Mouse (Mus musculus): ENCODE data around the gene Wnk2. TPM values are rescaled to one million over a fixed set of nuclear protein-coding genes. Genes with fewer than 3 reads are reported as not detected.

Gene Wnk2
- total RNA-seq, 2 experiments from 2014 or later = 112 to 118 TPM

DNA sequence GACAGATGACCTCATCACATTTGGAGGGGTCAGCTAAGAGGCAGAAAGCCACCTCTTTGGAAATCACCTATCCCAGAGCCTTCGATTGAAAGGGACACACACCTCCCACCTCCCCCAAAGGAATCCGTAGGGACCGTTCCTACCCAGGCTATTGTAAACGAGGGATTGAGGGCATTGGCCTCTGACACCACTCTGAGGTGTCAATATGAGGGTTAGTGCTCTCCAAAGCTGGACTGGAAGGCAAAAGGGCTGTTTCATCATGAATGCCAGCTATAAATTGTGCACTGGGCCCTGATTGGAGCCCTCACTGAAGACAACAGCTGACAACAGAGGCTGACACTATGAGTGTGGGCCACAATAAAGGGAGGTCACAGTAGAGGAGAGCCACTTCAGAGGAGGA lies 34.5 kb downstream of the Wnk2 start:
- intact Hi-C loops (cut with DNase I) = no loop called here
- no peak for DNase-seq (ENCODE audit: low spot score in 2 of 2)

DNA sequence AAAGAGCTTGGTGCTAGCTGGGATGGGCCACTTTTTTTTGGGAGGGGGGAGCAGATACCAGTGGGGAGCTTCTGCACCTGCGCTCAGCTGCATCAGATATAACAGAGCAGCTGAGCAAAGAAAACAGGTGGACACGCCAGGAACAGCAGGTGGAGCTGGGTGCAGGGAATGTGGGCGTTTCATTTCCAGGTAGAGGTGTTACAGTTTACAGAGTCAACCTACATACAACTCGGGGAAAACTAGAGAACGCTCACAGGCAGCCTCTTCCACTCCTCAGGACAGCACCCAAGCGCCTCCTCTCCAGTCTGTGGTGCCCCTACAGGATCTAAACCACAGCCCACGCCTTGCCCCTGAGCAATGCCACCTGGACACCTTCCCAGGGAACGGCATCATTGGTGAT lies 35.2 kb downstream of the Wnk2 start:
- no peak for DNase-seq (ENCODE audit: low spot score in 2 of 2)
- intact Hi-C loops (cut with DNase I) = no loop called here

DNA sequence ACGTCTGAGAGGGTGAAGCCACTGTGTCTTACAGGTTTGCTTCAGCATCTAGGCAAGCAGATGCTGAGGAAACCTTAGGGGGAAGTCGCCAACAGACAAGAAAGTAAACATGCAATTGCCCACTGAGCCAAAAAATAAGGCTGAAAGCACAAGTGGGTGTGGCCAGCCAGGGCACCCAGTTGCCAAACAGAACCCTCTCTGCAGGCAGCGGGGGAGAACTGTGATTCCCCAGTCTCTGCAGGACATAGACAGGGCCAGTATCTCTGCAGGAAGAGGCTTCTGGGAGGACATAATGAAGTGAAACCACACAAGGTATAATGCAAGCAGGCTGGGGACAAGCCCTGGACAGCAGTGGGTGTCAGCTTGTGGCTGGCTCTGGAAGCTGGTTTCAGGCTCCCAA lies 38.1 kb downstream of the Wnk2 start:
- DNase-seq (ENCODE audit: low spot score in 2 of 2) = no peak
- intact Hi-C loops (cut with DNase I) = no loop called here

DNA sequence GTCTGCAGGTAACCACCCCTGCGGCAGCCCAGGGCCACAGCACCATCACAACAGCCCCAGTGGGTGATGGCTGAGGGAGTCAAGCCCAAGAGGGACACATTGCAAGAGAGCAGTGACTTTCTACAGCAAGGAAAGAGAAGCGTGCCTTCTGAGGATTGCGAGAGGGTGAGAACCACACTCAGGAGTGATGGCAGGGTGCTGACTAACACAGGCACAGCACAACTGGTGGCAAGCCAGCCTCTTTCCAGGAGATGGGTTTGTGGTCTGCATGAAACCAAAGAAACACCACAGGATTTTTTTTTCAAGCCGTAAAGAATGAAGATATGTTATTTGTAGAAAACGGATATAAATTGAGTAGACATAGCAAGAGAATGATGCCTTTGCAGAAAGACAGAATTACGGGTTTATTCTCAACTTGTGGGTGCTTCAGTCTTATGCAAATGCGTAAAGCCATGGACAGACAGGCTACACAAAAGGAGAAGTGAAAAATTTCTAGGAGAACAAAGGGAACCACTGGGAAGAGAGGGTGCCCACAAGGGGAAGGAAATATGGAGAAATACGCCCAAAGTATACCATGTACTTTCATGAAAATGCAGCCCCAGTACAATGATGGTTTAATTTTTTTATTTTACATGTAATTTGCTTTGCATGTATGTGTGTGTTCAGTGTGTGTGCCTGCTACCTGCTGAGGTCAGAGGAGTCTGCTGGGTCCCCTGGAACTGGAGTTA lies 39.5 kb downstream of the Wnk2 start:
- DNase-seq (ENCODE audit: low spot score in 2 of 2) = no peak
- intact Hi-C loops (cut with DNase I) = no loop called here

DNA sequence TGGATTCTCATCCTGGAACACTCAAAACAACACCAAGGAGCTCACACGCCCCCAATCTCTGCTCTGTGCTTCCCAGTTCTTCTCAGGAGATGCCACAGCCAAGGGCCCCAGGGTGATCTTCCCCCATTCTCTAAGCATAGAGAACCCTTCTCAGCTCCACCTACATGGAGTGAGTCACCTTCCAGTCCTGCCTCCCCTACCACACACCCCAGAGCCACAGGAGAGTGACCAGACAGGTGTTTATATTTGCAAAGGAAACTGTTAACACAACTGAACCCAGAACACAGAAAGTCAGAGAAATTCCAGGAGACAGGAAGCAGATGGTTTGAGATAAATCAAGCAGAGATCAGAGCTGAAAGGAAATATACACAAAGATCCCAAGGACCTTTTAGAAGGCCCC lies 43.9 kb downstream of the Wnk2 start:
- intact Hi-C loops (cut with DNase I) = no loop called here
- no peak for DNase-seq (ENCODE audit: low spot score in 2 of 2)

DNA sequence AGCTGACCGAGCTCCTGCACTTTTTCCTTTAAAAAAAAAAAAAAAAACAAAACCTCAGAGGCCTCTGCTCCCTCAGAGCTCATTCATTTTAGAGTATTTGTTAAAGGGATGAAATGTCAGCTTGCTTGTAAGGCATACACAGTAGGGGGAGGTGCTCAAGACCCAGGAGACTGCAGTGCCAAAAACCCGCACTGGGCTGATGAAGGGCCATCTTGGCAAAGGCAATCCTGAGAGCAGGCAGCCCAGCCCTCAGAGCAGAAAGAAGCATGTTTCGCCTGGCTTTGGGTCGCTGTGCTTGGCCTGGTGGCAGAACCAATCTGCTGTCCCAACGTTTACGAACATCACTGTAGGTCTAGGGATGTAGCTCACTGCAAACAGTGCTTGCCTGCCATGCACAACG lies 44.6 kb downstream of the Wnk2 start:
- DNase-seq (ENCODE audit: low spot score in 2 of 2) = no peak
- intact Hi-C loops (cut with DNase I) = no loop called here

DNA sequence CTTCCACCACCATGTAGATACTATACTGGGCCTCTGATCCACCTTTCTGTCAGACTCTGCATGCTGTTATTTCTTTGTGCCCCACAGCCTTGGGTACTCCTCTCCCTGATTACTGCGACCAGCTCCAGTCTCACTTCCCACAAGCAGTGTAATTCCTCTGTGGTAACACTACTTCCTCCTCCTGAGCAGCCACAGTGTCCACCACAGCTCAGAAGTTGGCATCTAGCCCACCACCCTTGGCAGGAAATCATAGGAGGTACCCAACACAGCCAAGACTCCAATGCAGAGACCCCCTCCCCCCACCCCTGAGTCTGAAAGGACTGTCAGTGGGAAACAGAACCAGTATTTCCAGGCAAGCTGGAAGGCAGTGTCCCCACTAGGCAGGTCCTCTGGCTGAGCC lies 47.4 kb downstream of the Wnk2 start:
- peak; percentile 72 to 75 for DNase-seq (ENCODE audit: low spot score in 2 of 2)
- intact Hi-C loops (cut with DNase I) = no loop called here

DNA sequence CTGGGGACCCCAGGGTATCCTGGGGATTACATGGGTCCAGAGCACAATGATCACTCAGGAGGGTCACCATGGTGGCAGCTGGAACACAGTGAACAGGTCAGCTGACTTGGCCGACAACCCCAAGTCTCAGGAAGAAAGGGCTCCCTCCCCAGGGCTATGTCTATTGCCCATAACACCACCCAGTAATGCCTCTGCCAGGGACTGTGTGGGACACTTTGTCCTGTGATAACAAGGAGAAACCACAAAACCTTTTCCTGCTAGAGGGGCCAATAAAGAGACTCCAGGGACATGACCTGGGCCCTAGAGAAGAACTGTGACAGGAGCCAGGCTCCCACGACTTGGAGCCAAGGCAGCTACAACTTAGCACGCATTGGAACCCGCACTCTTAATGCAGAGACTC lies 51.0 kb downstream of the Wnk2 start:
- intact Hi-C loops (cut with DNase I) = no loop called here
- DNase-seq (ENCODE audit: low spot score in 2 of 2) = peak in 1 of 2 experiments; percentile 33

DNA sequence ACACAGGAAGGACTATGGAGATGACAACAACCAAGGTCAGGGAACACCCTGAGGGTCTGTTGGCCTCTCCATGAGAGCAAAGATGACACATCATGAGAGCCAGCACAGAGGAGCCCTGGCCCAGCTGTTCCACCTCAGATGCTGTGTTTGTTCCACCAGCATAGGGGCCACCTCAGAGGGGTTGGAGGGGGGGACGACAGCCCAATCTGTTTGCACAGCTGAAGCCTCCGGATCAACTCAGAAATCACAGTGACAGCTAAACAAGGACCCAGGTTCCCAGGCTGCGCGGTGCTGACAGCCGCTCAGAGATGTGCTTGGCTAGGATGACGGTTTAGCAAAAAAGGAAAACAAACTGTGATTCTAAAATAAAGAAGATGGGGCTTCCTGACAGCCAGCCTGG lies 53.1 kb downstream of the Wnk2 start:
- intact Hi-C loops (cut with DNase I) = no loop called here
- no peak for DNase-seq (ENCODE audit: low spot score in 2 of 2)

DNA sequence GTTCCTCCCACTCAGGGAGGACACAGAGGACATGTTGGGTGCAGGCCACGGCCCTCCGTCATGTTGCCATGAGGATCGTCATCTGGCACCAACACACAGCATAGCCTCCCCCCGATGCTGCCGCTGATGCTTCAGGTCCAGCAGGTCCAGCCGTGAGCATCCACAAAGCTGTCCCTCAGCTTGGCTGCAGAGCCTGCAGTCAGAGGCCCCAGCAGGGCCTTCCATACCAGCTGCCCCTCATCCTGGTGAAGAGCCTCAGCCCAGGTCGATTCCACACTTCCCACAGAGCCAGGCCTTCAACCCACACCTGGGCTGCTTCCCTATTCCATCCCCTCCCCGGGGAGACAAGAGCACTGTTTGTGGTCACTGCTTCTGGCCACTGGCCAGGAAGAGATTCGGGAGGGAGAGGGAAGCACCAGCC lies 54.3 kb downstream of the Wnk2 start:
- DNase-seq (ENCODE audit: low spot score in 2 of 2) = no peak
- intact Hi-C loops (cut with DNase I) = no loop called here

DNA sequence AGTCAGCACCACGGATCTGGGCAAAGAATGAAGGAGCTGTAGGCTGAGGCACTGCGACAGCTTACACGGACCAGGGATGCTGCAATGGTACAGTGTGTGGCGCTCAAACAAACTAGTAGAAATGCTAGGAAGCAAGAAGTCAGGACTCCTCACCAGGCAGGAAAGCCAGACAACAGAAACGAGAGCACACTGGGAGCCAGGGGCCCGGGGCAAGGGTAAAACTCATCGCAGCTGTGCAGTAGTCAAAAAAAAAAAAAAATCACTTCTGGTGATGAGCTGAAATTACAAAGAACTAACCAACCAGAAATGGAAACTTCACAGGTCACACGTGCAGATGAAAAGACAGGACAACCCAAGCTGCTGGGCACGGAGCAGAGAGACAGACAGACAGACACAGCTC lies 55.2 kb downstream of the Wnk2 start:
- DNase-seq (ENCODE audit: low spot score in 2 of 2) = no peak
- intact Hi-C loops (cut with DNase I) = no loop called here

DNA sequence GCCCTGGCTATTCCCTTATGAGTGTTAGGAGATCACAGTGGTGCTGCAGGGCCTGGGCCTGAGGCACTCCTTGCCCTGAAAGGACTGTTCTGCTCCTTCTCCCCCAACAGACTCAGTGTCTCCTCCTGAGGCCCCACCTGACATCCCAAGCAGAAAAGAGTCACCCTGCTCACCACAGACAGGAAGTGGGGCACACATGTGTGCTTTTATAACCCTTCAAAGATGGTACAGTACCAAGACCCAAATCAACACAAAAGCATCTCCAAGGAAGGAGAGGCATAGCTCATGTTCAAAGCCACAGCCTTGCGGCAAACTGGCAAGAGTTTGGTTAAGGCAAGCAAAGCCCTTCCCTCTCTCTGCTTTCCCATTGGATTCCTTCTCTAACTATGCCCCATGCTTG lies 57.6 kb downstream of the Wnk2 start:
- intact Hi-C loops (cut with DNase I) = no loop called here

DNA sequence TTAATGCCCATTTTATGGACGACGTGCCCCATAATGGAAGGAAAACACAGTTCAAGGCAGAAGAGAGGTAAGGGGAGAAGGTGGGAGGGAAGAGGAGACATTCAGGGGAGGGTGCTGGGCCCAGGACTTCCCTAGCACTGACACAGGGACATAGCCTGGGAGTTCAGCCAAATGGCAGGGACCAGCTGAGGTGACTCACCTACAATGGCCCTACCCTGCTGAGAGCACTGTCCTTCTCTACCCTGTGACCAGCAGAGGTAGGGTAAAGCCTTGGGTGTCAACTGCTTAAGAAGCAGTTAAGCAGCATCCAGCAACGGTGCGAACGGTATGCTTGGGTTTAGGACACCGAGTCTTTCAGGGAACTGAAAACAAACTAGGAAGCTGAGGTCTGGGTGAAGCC lies 58.9 kb downstream of the Wnk2 start:
- DNase-seq (ENCODE audit: low spot score in 2 of 2) = no peak
- intact Hi-C loops (cut with DNase I) = no loop called here

More for the DNA sequence above, 57.6 kb downstream of the Wnk2 start:
- DNase-seq (ENCODE audit: low spot score in 2 of 2) = no peak

DNA sequence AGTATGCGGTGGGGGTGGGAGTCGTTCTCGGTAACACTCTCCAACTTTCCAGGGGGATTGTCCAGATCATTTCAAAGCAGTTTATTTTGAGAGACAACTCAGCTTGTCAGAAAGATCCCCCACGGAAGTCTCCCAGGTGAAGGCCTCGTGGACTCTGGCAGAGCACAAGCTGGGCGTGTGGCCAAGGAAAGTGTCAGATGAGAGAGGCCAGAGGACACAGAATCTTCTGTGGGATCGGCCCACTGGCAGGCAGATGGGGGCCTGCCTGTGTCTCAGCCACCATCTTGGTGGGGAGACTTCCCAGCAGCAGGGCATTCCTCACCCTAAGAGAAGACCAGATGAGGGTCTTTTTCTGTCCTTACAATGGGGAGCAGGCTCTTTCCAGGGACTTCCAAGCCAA lies 60.4 kb downstream of the Wnk2 start:
- intact Hi-C loops (cut with DNase I) = no loop called here

DNA sequence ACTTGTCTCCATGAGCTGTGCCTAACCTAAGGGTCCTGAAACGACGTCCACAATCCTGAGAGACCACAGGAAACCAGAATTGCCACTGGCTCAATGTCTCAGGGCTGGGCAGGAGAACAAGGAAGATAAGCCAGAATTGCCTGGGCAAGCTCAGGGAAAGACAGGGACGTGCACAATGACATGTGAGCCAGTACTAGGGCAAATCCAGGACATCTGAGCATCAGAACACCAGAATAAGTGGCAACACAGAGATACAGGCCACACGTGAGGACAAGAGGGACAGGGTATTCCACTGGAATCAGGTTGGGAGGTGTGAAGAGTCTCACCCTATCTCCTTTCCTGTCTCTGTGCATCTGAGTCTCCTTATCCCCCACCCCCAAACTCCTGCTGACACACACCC lies 61.4 kb downstream of the Wnk2 start:
- intact Hi-C loops (cut with DNase I) = no loop called here
- no peak for DNase-seq (ENCODE audit: low spot score in 2 of 2)

More for the DNA sequence above, 60.4 kb downstream of the Wnk2 start:
- DNase-seq (ENCODE audit: low spot score in 2 of 2) = no peak

DNA sequence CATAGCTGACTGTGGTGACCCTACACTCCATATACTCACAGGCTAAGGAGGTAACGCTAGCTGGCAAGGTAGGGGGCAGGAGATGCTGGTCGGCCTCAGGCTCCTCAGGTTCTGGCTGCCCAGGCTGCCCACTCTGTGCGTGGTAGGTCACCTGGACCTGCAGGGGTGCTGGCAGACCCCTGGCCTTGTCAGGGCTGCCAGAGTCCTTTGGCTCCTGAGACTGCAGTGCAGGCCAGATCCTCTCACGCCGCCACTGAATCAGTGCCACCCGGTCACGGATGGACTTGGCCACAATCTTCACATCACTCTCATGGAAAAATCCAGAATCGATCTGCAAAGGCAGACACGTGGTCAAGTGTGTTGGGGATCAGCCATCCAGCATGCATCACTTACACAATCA lies 62.6 kb downstream of the Wnk2 start:
- intact Hi-C loops (cut with DNase I) = no loop called here
- DNase-seq (ENCODE audit: low spot score in 2 of 2) = no peak

DNA sequence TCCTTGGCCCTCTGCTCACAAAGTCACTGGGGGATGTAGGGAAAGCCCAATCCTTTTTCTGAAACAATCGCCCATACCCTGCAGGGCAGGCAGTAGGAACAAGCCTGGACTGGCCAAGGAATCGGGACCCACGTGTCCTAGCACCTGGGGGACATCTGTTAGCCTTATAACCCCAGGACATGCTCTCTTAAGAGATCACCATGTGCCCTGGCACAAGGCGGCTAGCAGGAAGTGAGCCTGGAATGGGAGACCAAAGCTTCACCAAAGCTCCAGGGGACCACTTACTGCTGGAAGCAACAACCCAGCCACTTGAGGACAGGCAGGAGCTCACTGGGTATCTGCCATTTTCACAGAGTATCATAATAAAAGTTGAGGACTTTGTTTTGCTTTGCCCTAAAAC lies 63.0 kb downstream of the Wnk2 start:
- no peak for DNase-seq (ENCODE audit: low spot score in 2 of 2)
- intact Hi-C loops (cut with DNase I) = no loop called here

DNA sequence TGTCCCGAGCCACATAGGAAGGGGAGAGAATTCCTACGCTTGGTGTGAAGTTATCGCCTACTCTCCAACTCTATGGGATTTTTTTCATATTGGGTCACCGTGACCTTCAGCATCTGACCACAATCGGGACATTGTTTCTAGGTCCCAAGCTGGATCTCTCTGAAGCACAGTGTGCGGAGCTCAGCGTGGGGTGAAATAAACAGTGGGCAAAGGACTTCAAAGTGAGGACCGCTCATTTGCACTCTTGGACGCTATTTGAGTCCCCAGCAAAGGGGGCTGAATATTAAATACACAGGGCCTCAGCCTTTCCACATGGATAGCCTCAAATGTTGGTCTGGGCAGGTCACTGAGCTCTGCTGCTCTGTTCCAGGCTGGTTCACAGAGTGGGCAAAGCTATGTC lies 63.9 kb downstream of the Wnk2 start:
- DNase-seq (ENCODE audit: low spot score in 2 of 2) = peak; percentile 37 to 51
- intact Hi-C loops (cut with DNase I) = no loop called here

DNA sequence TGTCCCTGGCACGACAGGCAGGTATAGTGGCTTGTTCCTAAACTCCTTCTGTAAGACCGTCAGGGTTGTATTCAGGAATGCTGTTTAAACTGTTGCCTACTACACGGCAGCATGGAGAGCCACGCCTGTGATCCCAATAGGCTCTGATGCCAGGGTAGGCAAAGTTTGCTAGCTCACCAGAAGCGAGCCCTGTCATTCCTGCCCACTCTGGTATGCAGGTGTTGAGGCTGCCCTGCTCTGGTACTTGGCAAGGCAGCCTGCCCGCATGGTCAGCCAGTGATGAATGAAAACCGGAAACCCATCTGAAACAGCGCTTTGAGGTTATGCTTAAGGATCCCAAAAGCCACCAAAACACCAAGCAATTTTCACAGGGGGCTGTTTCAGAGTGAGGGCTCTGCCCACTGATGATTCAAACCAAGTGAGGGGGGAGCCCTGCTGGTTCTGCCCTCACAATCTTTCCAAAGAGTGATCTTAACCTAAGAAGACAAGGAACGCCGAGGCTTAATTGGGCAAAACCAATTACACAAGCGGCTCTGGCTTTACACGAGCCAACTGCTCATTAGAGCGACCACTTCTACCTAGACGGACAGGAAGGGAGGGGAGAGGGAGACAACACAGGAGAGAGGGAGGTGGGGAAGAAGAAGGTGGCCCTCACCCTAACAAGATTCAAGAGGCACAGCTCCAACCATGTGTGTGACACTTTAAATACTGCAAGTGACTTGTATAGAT lies 65.5 kb downstream of the Wnk2 start:
- DNase-seq (ENCODE audit: low spot score in 2 of 2) = no peak
- intact Hi-C loops (cut with DNase I) = no loop called here

DNA sequence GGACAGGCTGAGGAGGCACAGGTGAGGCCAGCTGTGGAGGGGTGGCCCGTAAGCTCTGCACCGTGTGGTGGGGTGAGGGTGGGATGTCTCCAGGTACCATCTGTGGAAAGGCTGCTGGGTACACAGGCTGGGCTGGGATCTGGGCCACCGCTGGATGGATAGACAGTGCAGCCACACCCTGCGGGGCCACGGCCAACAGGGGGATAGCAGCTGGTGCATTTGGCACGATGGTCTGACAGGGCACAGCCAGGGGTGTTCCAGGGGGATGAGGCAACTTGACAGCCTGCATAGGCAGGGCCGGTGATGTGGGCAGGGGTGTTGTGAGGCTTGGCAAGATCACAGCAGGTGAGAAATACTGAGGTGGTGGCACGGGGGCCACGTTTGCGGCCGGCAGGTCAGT lies 71.6 kb downstream of the Wnk2 start:
- intact Hi-C loops (cut with DNase I) = no loop called here

DNA sequence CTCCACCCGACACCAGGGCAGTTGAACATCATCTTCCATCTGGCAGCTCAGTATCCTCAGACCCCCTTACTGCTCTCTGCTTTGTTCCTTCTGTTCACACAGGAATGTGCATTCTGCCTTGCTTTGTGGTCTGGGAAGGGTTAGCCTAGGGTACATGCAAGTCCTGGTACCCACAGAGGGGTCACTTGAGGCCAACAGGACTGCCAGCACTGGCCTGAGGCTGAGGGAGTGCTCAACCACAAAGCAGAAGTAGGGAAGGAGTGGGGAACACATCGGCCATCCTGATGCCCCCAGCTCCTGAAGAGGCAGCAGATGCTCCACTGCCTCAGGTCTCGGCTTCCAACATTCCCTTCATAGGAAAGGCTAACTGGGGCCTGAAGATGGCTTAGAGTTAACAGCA lies 72.4 kb downstream of the Wnk2 start:
- intact Hi-C loops (cut with DNase I) = no loop called here

More for the DNA sequence above, 71.6 kb downstream of the Wnk2 start:
- no peak for DNase-seq (ENCODE audit: low spot score in 2 of 2)

More for the DNA sequence above, 72.4 kb downstream of the Wnk2 start:
- no peak for DNase-seq (ENCODE audit: low spot score in 2 of 2)

All from left cerebral cortex, postnatal 14 days (tissue).